Mouse (Mus musculus) limb, embryonic 11.5 days (tissue): ENCODE measurements around the gene Nol6. TPM values are rescaled to one million over a fixed set of nuclear protein-coding genes. Genes with fewer than 3 reads are reported as not detected.
A peak's percentile ranks its signal among the peaks of the same experiment; 100 is the strongest.

Experiments
- ATAC-seq: fragments of 200-750 bp; cut with Nextera tagmentation; 2 replicates; pipeline ENCODE4 v1.8.0; 2017; ENCODE audit warnings: low read depth; ENCODE audit not compliant: insufficient number of reproducible peaks, low FRiP score, low TSS enrichment
- DNase-seq: peaks from one replicate; pipeline ENCODE4 v3.0.0-alpha.2; 2015; ENCODE audit warnings: low spot score
- H3K27ac ChIP-seq: fragments of 300-500 bp; sonication (generic); replicated peaks from 2 replicates; pipeline ENCODE4 v1.5.1; 2014; ENCODE audit warnings: low read depth, mild to moderate bottlenecking, low read length
- H3K27me3 ChIP-seq: fragments of 300-500 bp; sonication (generic); 2 replicates; pipeline ENCODE4 v1.6.1; 2014; ENCODE audit warnings: mild to moderate bottlenecking, low read length, mixed read lengths; ENCODE audit not compliant: control insufficient read depth, insufficient read depth
- H3K36me3 ChIP-seq: fragments of 300-500 bp; sonication (generic); 2 replicates; pipeline ENCODE4 v1.6.1; 2014; ENCODE audit warnings: mild to moderate bottlenecking, low read length, moderate library complexity, mixed read lengths; ENCODE audit not compliant: control insufficient read depth, insufficient read depth
- H3K4me1 ChIP-seq: fragments of 300-500 bp; sonication (generic); 2 replicates; pipeline ENCODE4 v1.6.1; 2014; ENCODE audit warnings: low read length, mixed read lengths; ENCODE audit not compliant: control insufficient read depth, insufficient read depth
- H3K4me2 ChIP-seq: fragments of 300-500 bp; sonication (generic); 2 replicates; pipeline ENCODE4 v1.6.1; 2014; ENCODE audit warnings: low read depth, mild to moderate bottlenecking, moderate library complexity; ENCODE audit not compliant: severe bottlenecking
- H3K4me3 ChIP-seq: fragments of 300-500 bp; sonication (generic); 2 replicates; pipeline ENCODE4 v1.5.1; 2014; ENCODE audit warnings: low read depth, low read length
- H3K9ac ChIP-seq: fragments of 300-500 bp; sonication (generic); 2 replicates; pipeline ENCODE4 v1.6.1; 2014; ENCODE audit warnings: mild to moderate bottlenecking, low read length
- H3K9me3 ChIP-seq: fragments of 300-500 bp; sonication (generic); 2 replicates; pipeline ENCODE4 v1.6.1; 2016; ENCODE audit warnings: low read length; ENCODE audit not compliant: control insufficient read depth
- WGBS: fragments of 180-500 bp; shearing (Covaris S2); extraction: QIAGEN DNeasy Blood & Tissue Kit; methylation state at CpG from one replicate; pipeline ENCODE4 v1.1.7; 2014; 5-methylcytosine and 5-hydroxymethylcytosine counted together
- polyA plus RNA-seq: library from polyadenylated mRNA; unstranded; fragments of >200 nt; fragmentation: Nextera tagmentation; extraction: Ambion mirVana; gene quantifications from 2 replicates; pipeline ENCODE4 v1.2.1, GENCODE M21; 2014

Nol6 gene
- polyA plus RNA-seq, 1 experiment from 2014 or later: 27.1 TPM

GRCm38 (mm10) chr4:41114358-41115070 is 9.7 kb downstream of the Nol6 start:
- Histone ChIP-seq H3K27me3 (no peaks in the 10 kb centered on the region), H3K36me3 (peaks cover 34% of the 10 kb centered on the region), H3K9ac (no peak overlapping the region), H3K27ac (no peak overlapping the region), H3K4me3 (no peak overlapping the region), H3K9me3 (no peaks in the 10 kb centered on the region), H3K4me1 (no peaks in the 10 kb centered on the region), H3K4me2 (no peak overlapping the region)
- 92% methylated on average over 9 of the region's 9 CpGs for WGBS
- DNase-seq (no peak), ATAC-seq (no peak)

- no peaks in the 10 kb centered on the region for H3K4me1 ChIP-seq
- H3K27me3 ChIP-seq: no peaks in the 10 kb centered on the region
- no peak overlapping the region for H3K9ac ChIP-seq
- H3K27ac ChIP-seq: no peak overlapping the region
- H3K9me3 ChIP-seq: no peaks in the 10 kb centered on the region
- 87% methylated on average over 10 of the region's 10 CpGs for WGBS
- no peak overlapping the region for H3K4me3 ChIP-seq
- no peaks in the 10 kb centered on the region for H3K36me3 ChIP-seq
- H3K4me2 ChIP-seq: no peak overlapping the region
- no peak for ATAC-seq
- no peak for DNase-seq
Observed at GRCm38 (mm10) chr4:41108717-41109425, 15.4 kb downstream of the Nol6 start.

- Histone ChIP-seq H3K4me3 (no peak overlapping the region), H3K9me3 (no peaks in the 10 kb centered on the region), H3K27me3 (no peaks in the 10 kb centered on the region), H3K9ac (no peak overlapping the region), H3K4me1 (no peaks in the 10 kb centered on the region), H3K4me2 (no peak overlapping the region), H3K27ac (no peak overlapping the region), H3K36me3 (no peaks in the 10 kb centered on the region)
- DNase-seq (no peak), ATAC-seq (no peak)
- 76% methylated on average over 4 of the region's 4 CpGs for WGBS
Observed at GRCm38 (mm10) chr4:41107440-41107839, 16.8 kb downstream of the Nol6 start.

GRCm38 (mm10) chr4:41102901-41103300 is 21.4 kb downstream of the Nol6 start:
- no peaks in the 10 kb centered on the region for H3K9me3 ChIP-seq
- H3K27me3 ChIP-seq: peaks cover 8% of the 10 kb centered on the region
- DNase-seq (no peak), ATAC-seq (no peak)
- H3K4me1 ChIP-seq: peaks cover 7% of the 10 kb centered on the region; the same call in 1 of the 2 replicates
- H3K9ac ChIP-seq: no peak overlapping the region
- H3K4me2 ChIP-seq: no peak overlapping the region
- H3K27ac ChIP-seq: no peak overlapping the region
- H3K36me3 ChIP-seq: no peaks in the 10 kb centered on the region
- H3K4me3 ChIP-seq: no peak overlapping the region

GRCm38 (mm10) chr4:41100986-41101385 is 23.3 kb downstream of the Nol6 start:
- no peak overlapping the region for H3K4me3 ChIP-seq
- H3K9me3 ChIP-seq: no peaks in the 10 kb centered on the region
- WGBS: 53% methylated on average over 1 of the region's 1 CpGs
- peaks cover 17% of the 10 kb centered on the region for H3K27me3 ChIP-seq
- H3K27ac ChIP-seq: no peak overlapping the region
- DNase-seq: no peak
- peaks cover 9% of the 10 kb centered on the region; the same call in 1 of the 2 replicates for H3K4me1 ChIP-seq
- no peak for ATAC-seq
- no peaks in the 10 kb centered on the region for H3K36me3 ChIP-seq
- no peak overlapping the region for H3K9ac ChIP-seq
- H3K4me2 ChIP-seq: no peak overlapping the region

- peak overlapping the region; percentile 41 for H3K4me3 ChIP-seq
- DNase-seq (peak; percentile 40), ATAC-seq (no peak)
- no peak overlapping the region for H3K27ac ChIP-seq
- no peaks in the 10 kb centered on the region for H3K9me3 ChIP-seq
- WGBS: 21% methylated on average over 11 of the region's 11 CpGs
- no peaks in the 10 kb centered on the region for H3K36me3 ChIP-seq
- peaks cover 17% of the 10 kb centered on the region for H3K27me3 ChIP-seq
- no peak overlapping the region for H3K9ac ChIP-seq
- peak overlapping the region; percentile 74 for H3K4me2 ChIP-seq
- peaks cover 9% of the 10 kb centered on the region; the same call in 1 of the 2 replicates for H3K4me1 ChIP-seq
Observed at GRCm38 (mm10) chr4:41098577-41098951, 25.7 kb downstream of the Nol6 start.

GRCm38 (mm10) chr4:41097871-41098576 is 26.2 kb downstream of the Nol6 start, which contains the start of gene Aqp3:
TSS of gene Aqp3 (minus strand) at chr4:41098183.
- H3K4me2 ChIP-seq: peak within 1 kb of the TSS; percentile 74
- WGBS: under 1% methylated on average over 42 of the region's 42 CpGs
- H3K9me3 ChIP-seq: no peaks in the 10 kb centered on the region
- peaks cover 17% of the 10 kb centered on the region for H3K27me3 ChIP-seq
- H3K36me3 ChIP-seq: no peaks in the 10 kb centered on the region
- peak within 1 kb of the TSS; percentile 47; the same call in 1 of the 2 replicates for H3K9ac ChIP-seq
- peak within 1 kb of the TSS; percentile 41 for H3K4me3 ChIP-seq
- peak; percentile 42; the same call in 1 of the 2 replicates for ATAC-seq
- peak; percentile 49 for DNase-seq
- no peak within 1 kb of the TSS for H3K27ac ChIP-seq
- peaks cover 9% of the 10 kb centered on the region; the same call in 1 of the 2 replicates for H3K4me1 ChIP-seq

GRCm38 (mm10) chr4:41097381-41097780 is 26.9 kb downstream of the Nol6 start:
- WGBS: 42% methylated on average over 13 of the region's 13 CpGs
- Histone ChIP-seq H3K4me1 (peaks cover 9% of the 10 kb centered on the region; the same call in 1 of the 2 replicates), H3K27ac (no peak overlapping the region), H3K4me3 (no peak overlapping the region), H3K27me3 (peaks cover 17% of the 10 kb centered on the region), H3K9me3 (no peaks in the 10 kb centered on the region), H3K4me2 (peak overlapping the region; percentile 74; the same call in 1 of the 2 replicates), H3K9ac (no peak overlapping the region), H3K36me3 (no peaks in the 10 kb centered on the region)
- DNase-seq (no peak), ATAC-seq (no peak)
